Comparison of ENCODE assay signal across 8 mouse cellular contexts in the genomic region with DNA sequence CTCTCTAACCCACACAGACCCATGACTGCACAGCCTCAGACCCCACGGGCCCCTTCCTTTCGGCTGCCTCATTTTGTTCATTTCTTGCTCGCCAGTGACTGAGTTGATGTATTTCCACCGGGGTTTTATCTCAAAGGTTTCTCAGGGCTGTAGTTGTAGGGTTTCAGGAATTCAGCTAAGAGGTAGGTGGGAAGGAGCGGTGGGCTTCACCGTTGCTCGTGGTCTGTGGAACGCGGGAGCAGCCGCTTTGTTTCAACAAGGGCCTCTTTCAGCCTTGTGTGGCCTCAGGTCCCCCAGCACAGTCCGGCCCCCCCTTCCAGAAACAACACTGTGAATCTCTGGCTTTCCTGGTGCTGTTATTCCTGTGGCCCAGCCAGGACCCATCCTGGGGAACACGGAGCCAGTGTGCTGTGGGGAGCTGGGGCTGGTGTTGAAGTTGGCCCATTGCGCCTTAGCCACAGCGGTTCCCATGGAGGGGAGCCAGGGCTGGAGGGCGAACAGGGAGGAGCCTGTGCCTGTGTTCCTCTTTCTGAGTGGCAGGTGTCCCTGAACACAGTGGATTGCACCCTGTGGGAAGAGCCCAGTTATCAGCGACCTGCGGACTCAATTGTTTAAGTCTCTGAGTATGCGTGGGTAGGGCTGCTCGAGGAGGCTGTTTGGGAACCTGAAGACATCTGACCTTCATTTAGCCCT.
DNase-seq lines count a peak whose midpoint lies in the region; ATAC-seq and TF ChIP-seq lines count a peak whose summit lies in the region.

No protein-coding gene starts in this region.

- DNase-seq in lung, adult 2 months = no peak
- peak; percentile 25 for DNase-seq in brain, adult 2 months (ENCODE audit: low read depth, low spot score)
- DNase-seq in thymus, postnatal 0 days (ENCODE audit: low spot score) = no peak
- no peak for DNase-seq in embryo, embryonic 10.5 days (ENCODE audit: low spot score)

- TF ChIP-seq CTCF in lung, adult 2 months (IDR thresholded peaks at IDR 0.05; ENCODE audit: insufficient read depth, low read length) = no peak

- no peak for TF ChIP-seq POLR2A in lung, adult 2 months (IDR thresholded peaks at IDR 0.05; ENCODE audit: borderline replicate concordance, extremely low read depth, low read depth, low read length)

- H3K9me3 ChIP-seq in lung, embryonic 15.5 days = no peaks in the 10 kb centered on the region
- no peaks in the 10 kb centered on the region for H3K9me3 ChIP-seq in heart, embryonic 15.5 days (replicated peaks)

- no peak overlapping the region for H3K4me2 ChIP-seq in lung, embryonic 15.5 days
- no peak overlapping the region for H3K4me2 ChIP-seq in heart, embryonic 15.5 days

- H3K9ac ChIP-seq in lung, embryonic 15.5 days = no peak overlapping the region
- no peak overlapping the region for H3K9ac ChIP-seq in heart, embryonic 15.5 days

- H3K27me3 ChIP-seq in lung, embryonic 15.5 days = no peaks in the 10 kb centered on the region
- H3K27me3 ChIP-seq in heart, embryonic 15.5 days = no peaks in the 10 kb centered on the region

- H3K27ac ChIP-seq in lung, embryonic 15.5 days = no peak overlapping the region
- peak overlapping the region; percentile 30 for H3K27ac ChIP-seq in heart, embryonic 15.5 days

- no peaks in the 10 kb centered on the region for H3K36me3 ChIP-seq in lung, embryonic 15.5 days
- H3K36me3 ChIP-seq in heart, embryonic 15.5 days = no peaks in the 10 kb centered on the region

- H3K4me1 ChIP-seq in lung, embryonic 15.5 days = peaks cover 4% of the 10 kb centered on the region; the same call in 1 of the 2 replicates
- no peaks in the 10 kb centered on the region for H3K4me1 ChIP-seq in lung, adult 2 months (ENCODE audit: control insufficient read depth, insufficient read depth, low read length)
- peaks cover 31% of the 10 kb centered on the region for H3K4me1 ChIP-seq in heart, embryonic 15.5 days (replicated peaks)

- no peak overlapping the region for H3K4me3 ChIP-seq in lung, embryonic 15.5 days
- H3K4me3 ChIP-seq in lung, adult 2 months (replicated peaks; ENCODE audit: extremely low read depth, low read depth, low read length) = no peak overlapping the region
- no peak overlapping the region for H3K4me3 ChIP-seq in heart, embryonic 15.5 days

- ATAC-seq in lung, embryonic 15.5 days (ENCODE audit: borderline replicate concordance, extremely low read depth, low FRiP score, low TSS enrichment) = peak; percentile 36; the same call in 1 of the 2 replicates
- ATAC-seq in heart, embryonic 15.5 days (replicated peaks; ENCODE audit: insufficient number of reproducible peaks, insufficient read depth, low FRiP score, low read depth) = peak; percentile 55
- ATAC-seq in monocyte, adult 5-6 weeks (replicated peaks; ENCODE audit: insufficient number of reproducible peaks, low FRiP score, low TSS enrichment, poor library complexity, severe bottlenecking) = peak; percentile 61
- no peak for ATAC-seq in cerebellum, adult (ENCODE audit: insufficient number of reproducible peaks, low FRiP score, low TSS enrichment)

- whole genome bisulfite sequencing in lung, embryonic 15.5 days = 57% methylated on average over 19 of the region's 19 CpGs
- WGBS in lung, adult 2 months = 70% methylated on average over 19 of the region's 19 CpGs
- WGBS in heart, embryonic 15.5 days = 68% methylated on average over 19 of the region's 19 CpGs
